Mouse (Mus musculus) megakaryocyte, adult 5-6 weeks (primary cell): ENCODE results near the gene Nudt12. TPM values are rescaled to one million over a fixed set of nuclear protein-coding genes. Genes with fewer than 3 reads are reported as not detected.

Source experiments
- ATAC-seq: 2 replicates; pipeline ENCODE4 v1.8.0; 2016; ENCODE audit warnings: mild to moderate bottlenecking, inconsistent platforms; ENCODE audit not compliant: poor library complexity, severe bottlenecking
- total RNA-seq, 2 experiments: library from RNA; stranded (forward) in 1 of 2; stranded (reverse) in 1 of 2; fragments of 153-499, 151-499 nt in 1 of 2; fragments of 221-1000, 200-1000 nt in 1 of 2; gene quantifications; 2 replicates each; pipeline versions ENCODE4 v1.2.3 to v1.2.4; 2015 to 2017

Nudt12 gene
- 1.2 and 1.7 TPM in 2 replicates for total RNA-seq (2015)
- 0.07 and 1.8 TPM in 2 replicates for total RNA-seq (2017)

DNA sequence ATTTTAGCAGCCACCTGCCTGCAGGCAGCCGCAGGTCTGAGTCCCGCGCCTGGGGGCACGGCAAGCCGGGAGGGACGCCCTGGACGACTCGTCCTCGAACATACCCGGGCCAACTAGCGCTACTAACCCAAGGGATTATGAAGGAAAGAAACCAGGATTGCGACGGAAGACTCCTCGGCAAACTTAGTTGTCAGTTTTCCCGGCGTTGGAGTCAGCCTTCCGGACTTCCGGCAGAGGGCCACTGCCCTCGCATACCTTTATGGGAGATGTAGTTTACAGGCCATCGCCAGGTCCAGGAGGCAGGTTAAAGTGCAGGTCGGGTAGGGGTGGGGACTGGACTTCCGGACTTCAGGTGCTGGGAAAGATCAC, at the start of gene Nudt12:
TSS of gene Nudt12 (minus strand) at position 282 of the 369 bp plus-strand sequence.
- peak; percentile 75 for ATAC-seq

DNA sequence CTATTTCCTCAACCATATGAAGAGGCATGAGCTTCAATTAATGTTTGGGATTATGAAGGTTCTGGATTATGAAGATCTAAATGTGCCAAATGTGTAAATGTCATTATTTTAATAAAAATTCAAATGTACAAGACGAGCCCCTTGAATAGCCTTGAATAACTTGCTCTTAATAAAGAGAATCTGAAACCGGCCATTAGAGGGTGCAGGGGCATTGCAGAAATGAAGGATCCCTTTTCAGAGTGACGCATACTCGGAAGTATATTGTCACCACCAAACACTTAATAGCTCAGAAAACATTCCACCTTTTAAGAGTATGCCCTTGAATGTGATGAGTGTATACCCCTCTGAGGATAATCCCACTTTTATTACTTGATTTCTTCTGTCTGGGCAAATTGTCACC, 40.1 kb upstream of the Nudt12 start:
- ATAC-seq: no peak

DNA sequence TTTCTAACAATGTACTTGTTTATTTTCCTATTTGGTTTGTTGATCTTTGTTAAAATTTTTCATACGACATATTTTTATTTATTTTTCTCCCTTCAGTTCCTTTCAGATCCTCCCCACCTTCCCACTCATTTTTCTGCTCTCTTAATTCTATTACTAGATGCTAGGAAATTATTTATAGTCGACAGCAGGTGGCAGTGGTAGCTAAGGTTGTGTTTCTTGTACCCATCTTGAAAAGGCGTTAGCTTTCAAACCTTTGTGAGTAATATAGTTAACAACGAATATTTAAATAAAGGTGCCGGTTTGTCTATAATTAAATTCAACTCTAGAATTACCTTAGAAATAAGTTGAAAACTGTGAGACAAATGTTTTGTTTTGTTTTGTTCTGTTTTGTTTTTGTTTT, 26.6 kb upstream of the Nudt12 start:
- no peak for ATAC-seq

DNA sequence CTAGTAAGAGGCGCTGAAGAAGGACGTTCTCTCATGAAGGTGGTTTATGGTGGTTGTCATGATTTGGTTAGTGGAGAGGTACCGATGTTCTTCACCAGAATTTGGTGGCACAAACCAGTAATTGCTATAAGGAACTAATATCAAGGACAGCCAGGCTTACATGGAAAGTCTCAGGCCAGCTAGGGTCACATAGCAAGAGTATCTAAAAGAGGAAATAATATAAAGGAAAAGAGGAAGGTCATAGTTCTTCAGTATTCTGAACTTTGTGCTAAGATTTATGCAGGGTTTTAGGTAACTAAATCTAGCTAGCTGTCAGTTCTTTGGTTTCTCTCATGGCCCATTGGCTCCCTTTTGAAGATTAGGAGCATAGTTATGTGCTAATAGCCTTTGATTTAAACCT, 20.3 kb upstream of the Nudt12 start:
- peak; percentile 54 for ATAC-seq

DNA sequence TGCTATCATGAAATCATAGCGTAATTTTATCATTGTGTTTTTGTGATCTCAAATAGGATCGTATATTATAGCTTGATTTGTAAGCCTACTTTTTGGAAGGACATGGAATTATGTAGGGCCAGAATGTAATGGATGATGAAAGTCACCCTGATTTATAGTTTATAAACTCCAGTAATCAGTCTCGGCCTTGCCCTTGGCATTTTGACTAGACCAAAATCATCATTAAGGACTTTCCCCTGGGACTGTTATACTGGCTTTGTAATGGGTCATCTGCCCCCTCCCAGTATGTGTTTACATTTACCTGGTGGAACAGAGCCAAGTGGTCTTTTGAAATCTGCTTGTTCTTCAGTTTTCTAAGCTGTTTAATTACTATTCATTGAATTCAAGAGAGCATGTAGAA, 13.2 kb upstream of the Nudt12 start:
- no peak for ATAC-seq

DNA sequence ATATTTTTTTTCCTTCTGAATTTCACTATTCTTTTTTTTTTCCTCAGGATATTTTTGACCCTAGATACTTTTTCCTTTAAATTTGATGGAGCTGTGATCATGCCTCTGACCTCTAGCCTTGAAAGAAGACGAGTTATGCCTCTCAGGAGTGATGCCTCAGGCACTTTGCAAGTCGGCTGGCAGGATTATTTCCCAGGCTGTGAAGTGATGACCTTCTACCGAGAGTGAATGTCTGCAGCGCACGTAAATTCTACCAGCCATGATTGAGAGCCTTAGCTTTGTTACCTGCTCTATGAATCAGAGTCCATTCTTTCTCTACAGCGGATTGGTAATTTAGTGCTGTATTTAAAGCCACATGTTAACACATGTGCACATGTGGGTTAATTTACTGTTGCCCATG, 11.3 kb upstream of the Nudt12 start:
- ATAC-seq: no peak

DNA sequence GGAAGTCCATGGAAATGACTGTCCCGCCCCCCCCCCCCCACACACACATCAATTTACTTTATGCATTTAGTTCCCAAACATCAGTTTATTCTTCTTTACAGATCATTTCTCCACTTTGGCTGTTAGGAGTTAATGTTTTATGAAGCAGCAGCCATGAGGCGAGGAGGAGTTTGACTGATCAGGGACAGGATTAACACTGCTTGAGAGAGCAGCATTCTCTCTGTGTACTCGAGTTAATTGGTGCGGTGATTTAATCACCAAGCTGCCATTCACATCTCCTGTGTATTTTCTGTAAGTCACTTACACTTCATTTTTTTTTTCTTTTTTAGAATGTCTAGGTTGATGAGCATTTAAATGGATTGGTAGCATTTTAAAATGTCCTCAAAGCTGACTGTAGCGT, 10.8 kb upstream of the Nudt12 start:
- no peak for ATAC-seq

DNA sequence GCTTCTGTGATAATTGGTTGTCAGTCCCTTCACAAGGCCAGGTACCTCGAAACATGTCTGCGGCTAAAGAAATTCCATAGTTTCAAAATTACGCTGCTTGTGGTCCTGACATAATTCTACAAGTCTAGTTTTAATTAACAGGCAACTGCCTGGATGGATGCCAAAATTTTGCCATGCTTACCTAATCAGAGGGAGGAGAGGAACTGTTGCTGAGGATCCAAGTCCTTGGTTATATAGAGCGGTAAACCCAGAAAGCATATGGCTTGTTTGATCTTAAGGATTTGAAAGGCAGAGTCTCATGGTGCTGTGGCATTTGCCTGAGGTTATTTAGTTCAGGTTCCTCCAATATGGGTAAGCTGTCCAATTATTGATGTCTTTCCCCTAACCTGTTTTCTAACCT, 5.5 kb upstream of the Nudt12 start:
- ATAC-seq: no peak

DNA sequence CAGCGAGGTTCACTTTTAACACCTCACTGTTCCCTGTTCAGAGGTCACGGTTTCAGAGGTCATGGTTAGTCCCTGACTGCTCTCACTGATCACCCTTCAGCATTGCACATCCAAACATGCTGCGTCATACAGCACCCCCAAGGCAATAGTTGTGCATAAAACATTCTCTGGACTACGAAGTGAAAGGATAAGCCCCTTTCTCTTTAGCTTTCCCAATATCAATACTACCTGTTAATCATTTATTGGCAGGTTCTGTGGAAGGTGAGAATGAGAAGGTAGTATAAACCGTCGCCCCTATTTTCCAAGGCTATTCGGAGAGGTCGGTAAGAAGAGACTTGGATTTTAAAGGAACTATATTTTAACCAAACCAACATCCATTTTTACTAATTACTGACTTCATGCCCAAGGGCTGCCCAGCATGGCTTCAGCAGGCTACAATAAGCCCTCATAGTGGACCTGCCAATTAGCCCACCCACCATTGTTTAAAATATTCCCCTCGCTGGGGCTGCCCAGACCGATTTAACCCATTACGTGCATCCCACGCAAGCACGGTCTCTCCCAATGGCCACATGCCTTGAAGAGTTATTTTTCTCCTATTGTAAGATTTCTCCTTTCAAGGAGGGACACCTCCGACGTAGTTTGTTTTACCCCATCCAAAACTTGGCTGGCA, 616 bp downstream of the Nudt12 start:
- peak; percentile 52 for ATAC-seq

DNA sequence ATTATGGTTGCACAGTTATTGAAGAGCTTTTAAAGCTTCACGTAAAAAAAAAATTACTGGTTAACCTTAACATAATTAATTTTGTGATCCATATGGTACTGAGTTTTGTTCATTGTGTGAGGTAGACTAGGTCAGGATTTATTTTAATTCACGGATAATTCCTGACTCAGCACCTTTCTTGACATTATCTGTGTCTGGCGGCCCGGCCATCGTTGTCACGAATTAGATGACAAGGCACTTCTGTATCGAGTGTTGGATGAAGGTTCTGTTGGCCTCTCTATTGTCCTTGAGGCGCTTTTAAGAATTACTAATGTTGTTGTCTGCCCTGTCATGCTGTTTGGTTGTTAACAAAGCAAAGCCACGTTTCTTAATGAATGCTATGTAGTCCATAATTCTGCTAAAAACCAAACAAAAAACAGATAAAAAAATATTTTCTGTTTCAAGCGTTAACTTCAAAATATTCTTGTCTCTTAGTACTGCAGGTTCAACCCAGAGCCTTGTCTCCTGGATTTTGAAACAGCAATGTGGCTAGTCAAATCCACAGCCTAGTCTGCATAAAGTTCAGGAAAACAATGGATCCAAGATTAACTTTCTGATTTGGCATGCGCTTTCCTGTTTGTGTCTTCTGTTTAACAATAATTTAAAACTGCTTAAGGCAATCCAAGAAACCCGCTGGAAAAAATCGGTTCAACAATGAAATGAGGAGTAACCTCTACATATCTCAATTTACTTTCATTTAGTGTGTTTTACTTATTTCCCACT, 1.4 kb downstream of the Nudt12 start:
- ATAC-seq: no peak

DNA sequence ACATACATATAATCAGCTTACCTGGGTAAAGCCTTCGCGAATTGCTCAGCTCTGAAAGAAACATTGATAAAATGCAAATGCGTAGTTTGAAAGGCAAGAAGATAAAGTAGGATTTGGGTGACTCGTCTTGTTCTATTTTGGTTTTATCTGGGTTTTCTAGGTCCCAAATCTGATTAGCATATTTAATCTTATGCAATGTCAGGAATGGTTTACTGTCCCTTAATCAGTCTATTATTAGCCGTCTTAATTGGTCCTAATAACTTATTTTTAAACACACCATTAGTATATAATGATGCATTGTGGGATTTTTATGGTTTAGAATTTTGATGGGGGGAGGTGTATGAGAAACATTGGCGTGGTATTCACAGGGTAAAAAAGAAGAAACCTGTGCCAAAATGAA, 21.9 kb downstream of the Nudt12 start, which contains the start of gene Pdzph1:
TSS of gene Pdzph1 (minus strand) at position 101 of the 400 bp plus-strand sequence.
- no peak for ATAC-seq

DNA sequence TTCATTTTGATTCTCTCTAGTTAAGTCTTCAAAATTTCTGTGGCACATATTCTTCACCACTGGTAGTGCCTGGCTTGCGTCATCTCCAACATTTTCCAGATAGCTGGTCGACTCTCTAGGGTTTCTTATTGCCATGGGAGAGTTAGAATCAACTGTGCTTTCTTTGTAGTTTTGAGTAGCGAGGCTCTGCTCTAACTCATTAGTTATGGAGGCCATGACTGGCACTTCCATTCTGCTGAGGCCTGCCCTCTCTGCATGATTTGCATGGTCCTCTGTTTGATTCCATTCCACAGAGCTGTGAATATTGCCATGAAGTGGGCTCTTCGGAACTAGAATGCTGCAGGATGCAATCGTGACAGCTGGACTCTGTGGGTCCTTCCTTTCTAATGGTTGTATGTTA, 39.9 kb downstream of the Nudt12 start:
- ATAC-seq: no peak

DNA sequence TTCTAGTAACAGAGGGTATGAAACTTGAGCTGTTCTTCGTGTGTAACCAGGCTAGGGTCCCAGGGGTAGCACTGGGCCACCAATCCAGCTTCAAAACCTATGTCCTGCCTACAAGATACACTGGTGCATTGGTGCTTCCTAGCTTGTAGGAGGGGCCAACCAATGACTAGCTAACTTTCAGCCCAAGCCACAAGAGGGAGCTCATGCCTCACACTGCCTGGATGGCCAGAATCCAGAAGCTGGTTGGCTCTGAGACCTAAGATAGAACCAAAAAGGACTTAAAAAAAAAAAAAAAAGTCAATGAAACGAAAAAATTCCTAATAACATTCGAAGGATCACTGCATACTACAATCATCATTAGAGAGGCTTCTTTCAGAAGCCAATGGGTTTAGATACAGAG, 53.3 kb downstream of the Nudt12 start:
- ATAC-seq: peak; percentile 69

DNA sequence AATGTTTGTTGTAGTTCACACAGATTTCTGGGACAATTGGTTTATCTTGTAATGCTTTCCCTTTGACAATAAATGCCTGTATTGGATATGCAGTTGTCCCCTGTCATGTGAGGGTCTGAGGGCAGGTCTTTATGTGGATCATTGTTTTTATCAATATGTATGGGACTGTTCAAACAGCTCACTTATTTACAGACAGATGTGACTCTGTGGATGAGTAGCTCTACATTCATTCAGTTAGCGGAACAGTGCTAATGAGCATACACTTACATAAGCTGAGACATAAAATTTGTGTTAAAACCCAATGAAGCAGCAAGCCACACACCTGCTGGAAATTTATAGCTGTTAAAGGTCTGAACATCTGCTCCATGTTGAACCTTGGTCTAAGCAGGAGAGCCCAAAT, 56.1 kb downstream of the Nudt12 start:
- no peak for ATAC-seq

Other genes starting within 250 kb of the Nudt12 start
- gene Pdzph1, start 22.0 kb downstream of the Nudt12 start, total RNA-seq (2015): not detected in 2 replicates
- not detected in 2 replicates for gene Pdzph1, start 22.0 kb downstream of the Nudt12 start, total RNA-seq (2017)